Mouse (Mus musculus) lung, postnatal 0 days (tissue): ENCODE results near the gene Gpc5.

ENCODE experiments used
- CTCF ChIP-seq: IDR thresholded peaks from 2 replicates; pipeline ENCODE4 v1.5.1; 2016; ENCODE audit warnings: antibody characterized with exemption, mild to moderate bottlenecking
- EP300 ChIP-seq: IDR thresholded peaks from 2 replicates; pipeline ENCODE4 v1.6.1; 2016; ENCODE audit warnings: antibody characterized with exemption, mild to moderate bottlenecking, control low read depth

DNA sequence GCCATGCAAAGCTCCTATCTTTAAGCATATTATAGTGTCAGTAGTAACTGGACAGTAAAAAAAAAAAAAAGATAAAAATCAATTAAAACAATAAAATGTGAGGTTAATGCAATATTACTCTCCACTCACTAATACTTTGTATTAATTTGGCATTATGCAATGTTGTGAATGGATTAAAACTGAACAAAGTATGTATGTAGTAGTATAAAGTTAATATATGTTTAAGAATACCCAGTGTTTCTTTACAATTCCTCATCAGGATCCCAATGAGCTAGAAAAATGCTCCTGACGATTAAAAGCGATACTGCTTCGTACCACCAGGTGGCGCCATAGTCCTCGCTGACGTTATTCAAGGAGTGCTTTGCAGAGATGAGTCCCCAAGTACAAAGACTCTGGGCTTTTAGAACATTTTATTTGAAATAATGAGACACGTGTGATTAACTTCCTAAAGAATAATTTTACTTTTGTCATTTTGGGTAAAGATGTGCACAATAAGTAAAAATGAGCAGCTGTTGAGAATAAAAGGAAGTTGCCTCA is 739.3 kb downstream of the Gpc5 start:
- TF ChIP-seq EP300 (no peak), CTCF (peak; percentile 90)
